18 mouse cellular contexts compared by ENCODE assay signal in the genomic region with DNA sequence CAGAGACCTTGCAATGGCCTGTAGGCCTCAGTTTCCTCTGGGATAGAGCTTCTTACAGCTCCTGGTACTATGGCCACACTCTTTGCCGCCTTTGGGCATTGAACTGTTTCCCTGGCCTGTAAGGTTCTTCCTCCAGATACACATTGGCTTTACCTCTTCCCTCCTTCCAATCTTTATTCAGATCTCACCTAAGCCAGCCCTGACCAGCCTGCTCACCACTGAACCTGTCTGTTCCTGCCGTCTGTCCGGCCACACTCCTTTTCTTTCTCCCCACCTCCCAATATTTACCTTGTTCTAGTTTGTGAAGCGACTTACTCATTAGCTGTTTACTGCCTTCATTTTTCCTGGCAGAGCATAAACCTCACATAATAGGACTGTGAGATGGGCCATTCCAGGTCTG. TPM values are rescaled to one million over a fixed set of nuclear protein-coding genes. Genes with fewer than 3 reads are reported as not detected.
"Had no signal": no experiment of that assay in that cellular context is flagged by ENCODE, and none has a peak within 500 bp of the region (broad histone marks: within the 10 kb centered on the region; RNA-seq: fewer than 3 reads in every experiment).

No protein-coding gene starts in this region.

- H3K4me3 ChIP-seq: neural tube, embryonic 12.5 days; neural tube, embryonic 13.5 days; neural tube, embryonic 15.5 days; stomach, embryonic 15.5 days had no signal

- H3K9ac ChIP-seq: neural tube, embryonic 12.5 days; neural tube, embryonic 13.5 days; neural tube, embryonic 15.5 days; stomach, embryonic 15.5 days had no signal

- H3K27me3 ChIP-seq: neural tube, embryonic 12.5 days; neural tube, embryonic 13.5 days; neural tube, embryonic 15.5 days; stomach, embryonic 15.5 days had no signal

- H3K36me3 ChIP-seq: neural tube, embryonic 12.5 days; neural tube, embryonic 13.5 days; neural tube, embryonic 15.5 days; stomach, embryonic 15.5 days had no signal

- DNase-seq: retina, postnatal 1 day; right cerebral cortex, adult 18-20 months; right cerebral cortex, postnatal 14 days; right cerebral cortex, postnatal 25 days; right cerebral cortex, postnatal 4 days; spleen, adult 18-20 months; thymus, adult 18-20 months; thymus, adult 2 months; thymus, postnatal 14 days; thymus, postnatal 25 days; thymus, postnatal 36 days; thymus, postnatal 4 days had no signal

- H3K27ac ChIP-seq: neural tube, embryonic 12.5 days; neural tube, embryonic 13.5 days; neural tube, embryonic 15.5 days; stomach, embryonic 15.5 days; stomach, postnatal 0 days had no signal

- H3K4me1 ChIP-seq: neural tube, embryonic 13.5 days had no signal

RNA-seq across cellular contexts. Expression of gene Artn, which starts 49.6 kb away (rescaled TPM):
- total RNA-seq: neutrophil, adult 5-6 weeks had no signal
